Mouse (Mus musculus): Measurements from ENCODE around the gene Mylpf.

- TF ChIP-seq REST (IDR thresholded peaks at IDR 0.05; ENCODE audit: insufficient read depth, insufficient read length) = no peak
- TF ChIP-seq USF1 (IDR thresholded peaks at IDR 0.05; ENCODE audit: low read depth) = no peak
- TF ChIP-seq POLR2A (IDR thresholded peaks at IDR 0.05; ENCODE audit: insufficient read length, low read depth) = peak; percentile 57
- no peak for TF ChIP-seq MAX (IDR thresholded peaks at IDR 0.05; ENCODE audit: low read depth)
- peak; percentile 85 for TF ChIP-seq POLR2AphosphoS2 (IDR thresholded peaks at IDR 0.05; ENCODE audit: insufficient read length, low read depth)
- no peak for TF ChIP-seq TCF12 (IDR thresholded peaks at IDR 0.05; ENCODE audit: insufficient read depth, poor library complexity, severe bottlenecking)
- TF ChIP-seq MYOG (IDR thresholded peaks at IDR 0.05; ENCODE audit: control insufficient read depth in 1 of 3, insufficient read depth in 1 of 3, insufficient read length in 2 of 3, low read depth in 2 of 3) = no peak
These were observed 5.2 kb downstream of the Mylpf start for GRCm38 (mm10) chr7:127213930-127214329.

All from myocyte (in vitro differentiated cells).